Mouse (Mus musculus) liver, adult 2 months (tissue): ENCODE data around the gene Gsdma. TPM values are rescaled to one million over a fixed set of nuclear protein-coding genes. Genes with fewer than 3 reads are reported as not detected.

Experiments
- DNase-seq: peaks from one replicate; pipeline ENCODE4 v3.0.0-alpha.2; 2011; ENCODE audit warnings: low read depth, low spot score; ENCODE audit errors: extremely low read depth
- H3K27ac ChIP-seq: fragments of 200-500 bp; replicated peaks from 2 replicates; pipeline ENCODE4 v1.5.1; 2012; ENCODE audit warnings: low read depth, mild to moderate bottlenecking, control low read depth, inconsistent platforms, low read length; ENCODE audit not compliant: insufficient read depth
- H3K27me3 ChIP-seq: fragments of 200-500 bp; 2 replicates; pipeline ENCODE4 v1.6.1; 2012; ENCODE audit warnings: mild to moderate bottlenecking, moderate library complexity, low read length, inconsistent platforms; ENCODE audit not compliant: control insufficient read depth, insufficient read depth
- H3K36me3 ChIP-seq: fragments of 200-500 bp; 2 replicates; pipeline ENCODE4 v1.6.1; 2012; ENCODE audit warnings: low read length, inconsistent platforms; ENCODE audit not compliant: control insufficient read depth, insufficient read depth
- H3K4me1 ChIP-seq: fragments of 200-500 bp; 2 replicates; pipeline ENCODE4 v1.6.1; 2011; ENCODE audit warnings: low read length; ENCODE audit not compliant: control insufficient read depth, insufficient read depth
- H3K4me3 ChIP-seq: fragments of 200-500 bp; 2 replicates; pipeline ENCODE4 v1.5.1; 2011; ENCODE audit warnings: low read depth, mild to moderate bottlenecking, control low read depth, low read length, moderate library complexity; ENCODE audit not compliant: insufficient read depth
- H3K79me2 ChIP-seq: fragments of 200-500 bp; 2 replicates; pipeline ENCODE4 v1.6.1; 2012; ENCODE audit warnings: inconsistent platforms, mild to moderate bottlenecking, low read length, moderate library complexity; ENCODE audit not compliant: control insufficient read depth, insufficient read depth
- H3K9ac ChIP-seq: fragments of 200-500 bp; 2 replicates; pipeline ENCODE4 v1.6.1; 2012; ENCODE audit warnings: low read depth, mild to moderate bottlenecking, control low read depth, inconsistent platforms, low read length
- CTCF ChIP-seq: fragments of 200-500 bp; IDR thresholded peaks from 2 replicates; pipeline ENCODE4 v1.5.1; 2011; ENCODE audit warnings: low read depth, low read length, control low read depth
- POLR2A ChIP-seq: fragments of 200-500 bp; IDR thresholded peaks from 2 replicates; pipeline ENCODE4 v1.6.1; 2011; ENCODE audit warnings: low read length, control low read depth; ENCODE audit not compliant: insufficient read depth; ENCODE audit errors: extremely low read depth
- WGBS: fragments of 180-500 bp; shearing (Covaris S2); methylation state at CpG from one replicate; pipeline ENCODE4 v1.1.7; 2018; 5-methylcytosine and 5-hydroxymethylcytosine counted together
- polyA plus RNA-seq: library from polyadenylated mRNA; depleted of rRNA; stranded (reverse); fragments of >200 nt; gene quantifications from 2 replicates; pipeline ENCODE4 v1.2.3, GENCODE M21; 2012
- total RNA-seq: library from RNA; depleted of rRNA; stranded (reverse); fragments of >200 nt; gene quantifications from 2 replicates; pipeline ENCODE4 v1.2.3, GENCODE M21; 2014

Gene Gsdma
- total and polyA plus RNA-seq, 2 experiments = not detected

DNA sequence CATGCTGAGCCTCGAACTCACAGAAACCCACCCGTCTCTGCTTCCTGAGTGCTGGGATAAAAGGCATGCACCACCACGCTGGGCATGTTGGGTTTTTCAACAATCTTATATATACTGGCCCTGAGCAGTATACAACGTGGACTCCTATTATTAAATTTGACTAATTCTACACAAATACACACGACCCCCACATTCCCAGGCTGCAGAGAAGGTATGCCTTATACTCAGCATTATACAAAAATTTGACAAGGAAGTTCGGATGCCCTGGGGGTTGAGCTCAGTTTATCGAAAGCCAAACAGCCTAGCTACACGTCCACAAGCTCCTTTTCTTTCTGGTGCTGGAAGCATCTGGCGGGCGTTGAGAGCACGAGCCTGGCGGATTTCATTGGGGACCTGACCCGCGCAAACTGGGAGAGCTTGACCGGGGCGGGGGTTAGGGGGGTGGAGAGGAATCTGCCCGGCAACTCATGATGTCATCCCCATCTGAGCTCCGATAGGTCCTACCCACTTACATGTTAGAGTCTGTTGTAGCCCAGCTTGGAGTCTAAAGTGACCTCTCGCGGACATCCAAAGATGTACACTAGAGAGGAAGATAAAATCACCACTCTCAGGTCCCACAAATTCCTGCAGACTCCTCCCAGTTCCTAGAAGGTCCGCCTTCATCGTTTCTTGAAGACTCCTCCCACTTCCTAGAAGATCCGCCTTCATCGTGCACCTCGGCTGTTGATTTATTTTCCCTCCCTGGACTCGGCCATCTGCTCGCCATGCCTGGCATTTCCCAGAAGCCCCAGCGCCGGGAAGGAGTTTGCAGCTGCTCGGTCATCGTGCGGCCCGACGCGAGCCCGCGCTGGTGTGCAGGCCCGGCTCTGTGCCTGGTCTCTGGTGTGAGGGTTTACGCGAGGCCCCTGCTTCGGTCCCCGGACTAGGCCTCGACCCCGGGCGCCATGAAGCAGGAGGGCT, 17.9 kb downstream of the Gsdma start, which contains the start of gene Psmd3:
Psmd3 (plus strand) TSS at position 769 of the 960 bp plus-strand sequence.
- no peaks in the 10 kb centered on the region for H3K27me3 ChIP-seq
- peak; percentile 93 for DNase-seq
- WGBS = 4% methylated on average over 45 of the region's 45 CpGs

DNA sequence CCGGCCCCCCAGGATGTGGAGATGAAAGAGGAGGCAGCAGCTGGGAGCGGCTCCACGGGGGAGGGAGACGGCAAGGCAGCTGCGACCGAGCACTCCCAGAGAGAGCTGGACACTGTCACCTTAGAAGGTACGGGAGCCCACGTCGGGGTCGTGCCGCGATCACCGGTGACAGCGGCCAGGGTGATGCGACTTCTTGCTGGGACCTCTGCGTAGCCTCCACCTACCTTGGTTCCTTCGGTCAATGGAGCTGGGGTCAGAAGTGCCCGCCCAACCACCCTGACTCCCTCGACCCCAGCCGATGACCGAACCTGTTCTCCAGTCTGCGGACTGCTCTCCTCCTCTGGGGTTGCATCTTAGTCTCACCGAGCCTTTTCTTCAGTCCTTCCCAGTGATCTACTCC, 18.7 kb downstream of the Gsdma start:
- Histone ChIP-seq H3K27ac (peak overlapping the region; percentile 56), H3K79me2 (peaks cover 9% of the 10 kb centered on the region; the same call in 1 of the 2 replicates), H3K27me3 (no peaks in the 10 kb centered on the region), H3K9ac (peak overlapping the region; percentile 82), H3K4me1 (peaks cover 5% of the 10 kb centered on the region), H3K4me3 (peak overlapping the region; percentile 79), H3K36me3 (peaks cover 15% of the 10 kb centered on the region; the same call in 1 of the 2 replicates)
- TF ChIP-seq POLR2A (no peak), CTCF (no peak)
- under 1% methylated on average over 23 of the region's 23 CpGs for WGBS
- no peak for DNase-seq

More for the DNA sequence above, 17.9 kb downstream of the Gsdma start, which contains the start of gene Psmd3:
- Histone ChIP-seq H3K79me2 (peaks cover 9% of the 10 kb centered on the region; the same call in 1 of the 2 replicates), H3K27ac (peak within 1 kb of the TSS; percentile 56), H3K4me3 (peak within 1 kb of the TSS; percentile 79), H3K4me1 (peaks cover 5% of the 10 kb centered on the region), H3K36me3 (peaks cover 10% of the 10 kb centered on the region; the same call in 1 of the 2 replicates), H3K9ac (peak within 1 kb of the TSS; percentile 82)
- TF ChIP-seq POLR2A (peak; percentile 83), CTCF (no peak)

DNA sequence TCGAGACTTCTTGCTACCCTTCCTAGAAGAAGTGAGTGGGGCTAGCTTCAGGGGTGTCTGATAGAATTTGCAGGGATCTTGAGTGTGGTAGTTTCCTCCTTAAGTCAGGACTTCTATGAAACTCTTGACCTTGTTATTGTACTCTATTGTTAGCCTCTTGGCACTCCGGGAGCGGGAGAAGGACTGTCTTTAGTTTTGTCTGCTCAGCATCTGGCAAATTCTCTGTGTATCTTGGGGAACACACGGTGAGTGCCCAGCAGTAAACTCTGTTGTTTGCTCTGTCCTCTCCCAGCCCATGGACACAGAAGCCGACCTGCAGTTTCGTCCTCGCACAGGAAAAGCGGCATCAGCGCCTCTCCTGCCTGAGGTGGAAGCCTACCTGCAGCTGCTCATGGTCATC, 21.5 kb downstream of the Gsdma start:
- TF ChIP-seq CTCF (no peak), POLR2A (no peak)
- WGBS = 31% methylated on average over 9 of the region's 9 CpGs
- Histone ChIP-seq H3K36me3 (peaks cover 26% of the 10 kb centered on the region), H3K27me3 (no peaks in the 10 kb centered on the region), H3K9ac (no peak overlapping the region), H3K4me3 (no peak overlapping the region), H3K4me1 (peaks cover 5% of the 10 kb centered on the region), H3K79me2 (peaks cover 9% of the 10 kb centered on the region; the same call in 1 of the 2 replicates), H3K27ac (no peak overlapping the region)
- DNase-seq = peak; percentile 36

DNA sequence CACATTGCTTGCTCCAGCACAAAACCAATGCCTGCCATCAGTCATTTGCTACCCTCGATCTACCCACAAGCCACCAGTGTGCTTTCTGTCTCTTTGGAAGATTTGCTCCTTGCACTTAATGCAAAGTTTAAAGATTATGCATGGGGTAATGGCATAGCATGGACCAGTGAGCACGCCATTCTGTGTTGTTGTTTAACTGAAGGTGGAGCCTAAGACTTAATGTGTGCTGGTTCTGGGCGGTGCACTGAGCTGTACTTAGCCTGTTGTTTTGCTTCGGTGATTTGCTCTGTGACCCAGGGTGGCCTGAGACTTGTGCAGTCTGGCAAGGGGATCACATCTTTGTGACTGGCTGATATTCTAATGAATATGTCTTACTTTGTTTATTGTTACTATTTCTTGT, 22.8 kb downstream of the Gsdma start:
- Histone ChIP-seq H3K27ac (no peak overlapping the region), H3K79me2 (peaks cover 9% of the 10 kb centered on the region; the same call in 1 of the 2 replicates), H3K36me3 (peaks cover 38% of the 10 kb centered on the region), H3K4me1 (peaks cover 5% of the 10 kb centered on the region), H3K4me3 (no peak overlapping the region), H3K9ac (no peak overlapping the region), H3K27me3 (no peaks in the 10 kb centered on the region)
- WGBS = 86% methylated on average over 4 of the region's 4 CpGs
- DNase-seq = no peak
- TF ChIP-seq CTCF (no peak), POLR2A (no peak)

DNA sequence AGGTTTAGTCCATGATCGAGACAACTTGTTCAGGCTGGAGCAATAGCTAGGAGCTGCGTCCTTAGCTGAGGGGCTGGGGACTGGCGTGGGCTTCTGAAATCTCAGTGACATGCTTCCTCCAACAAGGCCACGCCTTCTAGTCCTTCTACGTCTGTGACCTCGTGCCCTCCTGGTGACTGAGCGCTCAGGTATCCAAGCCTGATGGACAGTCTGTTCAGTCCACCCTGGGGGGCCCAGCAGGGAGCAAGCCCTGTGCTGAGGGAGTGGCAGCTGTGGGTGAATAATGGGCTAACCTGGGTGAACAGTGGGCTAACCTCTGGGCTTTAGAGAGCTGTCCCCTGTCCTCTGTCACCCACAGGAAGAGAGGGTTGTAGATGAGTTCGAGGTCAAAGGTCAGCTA, 23.9 kb downstream of the Gsdma start:
- H3K4me1 ChIP-seq = peaks cover 5% of the 10 kb centered on the region
- no peak overlapping the region for H3K9ac ChIP-seq
- no peak overlapping the region for H3K4me3 ChIP-seq
- WGBS = 83% methylated on average over 8 of the region's 8 CpGs
- no peak for DNase-seq
- H3K27me3 ChIP-seq = no peaks in the 10 kb centered on the region
- no peak overlapping the region for H3K27ac ChIP-seq
- no peak for TF ChIP-seq POLR2A
- no peak for TF ChIP-seq CTCF
- peaks cover 3% of the 10 kb centered on the region; the same call in 1 of the 2 replicates for H3K79me2 ChIP-seq
- H3K36me3 ChIP-seq = peaks cover 40% of the 10 kb centered on the region
